Mouse (Mus musculus): ENCODE data around the gene Hnrnpr. TPM values are rescaled to one million over a fixed set of nuclear protein-coding genes. Genes with fewer than 3 reads are reported as not detected.

Gene Hnrnpr
- polyA plus RNA-seq, 1 experiment from 2014 or later, result 195 TPM

- Histone ChIP-seq H3K27ac (ENCODE audit: low read depth, low read length) (peak overlapping the region; percentile 95), H3K27me3 (replicated peaks; ENCODE audit: control insufficient read depth, insufficient read depth, low read length) (no peaks in the 10 kb centered on the region), H3K4me2 (ENCODE audit: low read length) (peak overlapping the region; percentile 12; the same call in 1 of the 2 replicates), H3K9me3 (replicated peaks; ENCODE audit: control insufficient read depth, low read length) (no peaks in the 10 kb centered on the region), H3K9ac (ENCODE audit: low read length) (peak overlapping the region; percentile 38; the same call in 1 of the 2 replicates), H3K4me1 (ENCODE audit: control insufficient read depth, insufficient read depth, low read length) (peaks cover 29% of the 10 kb centered on the region), H3K36me3 (ENCODE audit: control insufficient read depth, insufficient read depth, low read length) (peaks cover 7% of the 10 kb centered on the region), H3K4me3 (ENCODE audit: low read depth, low read length) (no peak overlapping the region)
- DNase-seq (ENCODE audit: low spot score) (peak; percentile 60), ATAC-seq (no peak)
- 6% methylated on average over 10 of the region's 10 CpGs for WGBS
Observed at GRCm38 (mm10) chr4:136282621-136283480, 27.9 kb upstream of the Hnrnpr start.

GRCm38 (mm10) chr4:136283783-136284182 is 27.0 kb upstream of the Hnrnpr start:
- ATAC-seq (no peak), DNase-seq (ENCODE audit: low spot score) (peak; percentile 78)
- Histone ChIP-seq H3K4me1 (ENCODE audit: control insufficient read depth, insufficient read depth, low read length) (peaks cover 29% of the 10 kb centered on the region), H3K4me3 (ENCODE audit: low read depth, low read length) (no peak overlapping the region), H3K27ac (ENCODE audit: low read depth, low read length) (peak overlapping the region; percentile 95), H3K36me3 (ENCODE audit: control insufficient read depth, insufficient read depth, low read length) (peaks cover 16% of the 10 kb centered on the region), H3K27me3 (replicated peaks; ENCODE audit: control insufficient read depth, insufficient read depth, low read length) (peaks cover 5% of the 10 kb centered on the region; the same call in 1 of the 2 replicates), H3K9ac (ENCODE audit: low read length) (peak overlapping the region; percentile 84; the same call in 1 of the 2 replicates), H3K4me2 (ENCODE audit: low read length) (peak overlapping the region; percentile 91), H3K9me3 (replicated peaks; ENCODE audit: control insufficient read depth, low read length) (0 out of 2 replicates have a peak, but pooled peaks cover 3% of the 10 kb centered on the region)
- WGBS, result 2% methylated on average over 2 of the region's 2 CpGs

- H3K9me3 ChIP-seq (replicated peaks; ENCODE audit: control insufficient read depth, low read length), result 0 out of 2 replicates have a peak, but pooled peaks cover 3% of the 10 kb centered on the region
- peak within 1 kb of the TSS; percentile 95 for H3K27ac ChIP-seq (ENCODE audit: low read depth, low read length)
- peak; percentile 11 for ATAC-seq
- peaks cover 29% of the 10 kb centered on the region for H3K4me1 ChIP-seq (ENCODE audit: control insufficient read depth, insufficient read depth, low read length)
- peak within 1 kb of the TSS; percentile 91 for H3K4me2 ChIP-seq (ENCODE audit: low read length)
- H3K4me3 ChIP-seq (ENCODE audit: low read depth, low read length), result peak within 1 kb of the TSS; percentile 59
- H3K27me3 ChIP-seq (replicated peaks; ENCODE audit: control insufficient read depth, insufficient read depth, low read length), result peaks cover 12% of the 10 kb centered on the region
- DNase-seq (ENCODE audit: low spot score), result peak; percentile 96
- peak within 1 kb of the TSS; percentile 84 for H3K9ac ChIP-seq (ENCODE audit: low read length)
- 1% methylated on average over 5 of the region's 5 CpGs for whole genome bisulfite sequencing
- H3K36me3 ChIP-seq (ENCODE audit: control insufficient read depth, insufficient read depth, low read length), result peaks cover 22% of the 10 kb centered on the region
Observed at GRCm38 (mm10) chr4:136284455-136284854, 26.3 kb upstream of the Hnrnpr start, which contains the start of gene Zfp46. TSS of gene Zfp46 (plus strand) at chr4:136284683.

- whole genome bisulfite sequencing, result 14% methylated on average over 6 of the region's 6 CpGs
- ATAC-seq (peak; percentile 13; the same call in 1 of the 2 replicates), DNase-seq (ENCODE audit: low spot score) (no peak)
- peaks cover 27% of the 10 kb centered on the region for H3K36me3 ChIP-seq (ENCODE audit: control insufficient read depth, insufficient read depth, low read length)
- H3K27ac ChIP-seq (ENCODE audit: low read depth, low read length), result peak overlapping the region; percentile 95
- peaks cover 16% of the 10 kb centered on the region for H3K27me3 ChIP-seq (replicated peaks; ENCODE audit: control insufficient read depth, insufficient read depth, low read length)
- peak overlapping the region; percentile 84 for H3K9ac ChIP-seq (ENCODE audit: low read length)
- H3K4me3 ChIP-seq (ENCODE audit: low read depth, low read length), result peak overlapping the region; percentile 59
- H3K4me1 ChIP-seq (ENCODE audit: control insufficient read depth, insufficient read depth, low read length), result peaks cover 29% of the 10 kb centered on the region
- 0 out of 2 replicates have a peak, but pooled peaks cover 3% of the 10 kb centered on the region for H3K9me3 ChIP-seq (replicated peaks; ENCODE audit: control insufficient read depth, low read length)
- peak overlapping the region; percentile 91 for H3K4me2 ChIP-seq (ENCODE audit: low read length)
Observed at GRCm38 (mm10) chr4:136284891-136285290, 25.9 kb upstream of the Hnrnpr start.

- peaks cover 32% of the 10 kb centered on the region for H3K4me1 ChIP-seq (ENCODE audit: control insufficient read depth, insufficient read depth, low read length)
- ATAC-seq (peak; percentile 95), DNase-seq (ENCODE audit: low spot score) (peak; percentile 98)
Observed at GRCm38 (mm10) chr4:136285348-136285810, 25.4 kb upstream of the Hnrnpr start.

GRCm38 (mm10) chr4:136285811-136286371 is 24.9 kb upstream of the Hnrnpr start:
- 0 out of 2 replicates have a peak, but pooled peaks cover 3% of the 10 kb centered on the region for H3K9me3 ChIP-seq (replicated peaks; ENCODE audit: control insufficient read depth, low read length)
- DNase-seq (ENCODE audit: low spot score), result peak; percentile 99
- H3K4me3 ChIP-seq (ENCODE audit: low read depth, low read length), result peak overlapping the region; percentile 59
- peaks cover 17% of the 10 kb centered on the region for H3K27me3 ChIP-seq (replicated peaks; ENCODE audit: control insufficient read depth, insufficient read depth, low read length)
- H3K27ac ChIP-seq (ENCODE audit: low read depth, low read length), result peak overlapping the region; percentile 95
- peak overlapping the region; percentile 91 for H3K4me2 ChIP-seq (ENCODE audit: low read length)
- H3K9ac ChIP-seq (ENCODE audit: low read length), result peak overlapping the region; percentile 84
- WGBS, result under 1% methylated on average over 29 of the region's 29 CpGs
- peak; percentile 86 for ATAC-seq
- H3K36me3 ChIP-seq (ENCODE audit: control insufficient read depth, insufficient read depth, low read length), result peaks cover 37% of the 10 kb centered on the region
- H3K4me1 ChIP-seq (ENCODE audit: control insufficient read depth, insufficient read depth, low read length), result peaks cover 35% of the 10 kb centered on the region

More at GRCm38 (mm10) chr4:136285348-136285810, 25.4 kb upstream of the Hnrnpr start:
- H3K9ac ChIP-seq (ENCODE audit: low read length), result peak overlapping the region; percentile 84
- peaks cover 31% of the 10 kb centered on the region for H3K36me3 ChIP-seq (ENCODE audit: control insufficient read depth, insufficient read depth, low read length)
- peak overlapping the region; percentile 59 for H3K4me3 ChIP-seq (ENCODE audit: low read depth, low read length)
- WGBS, result 0% methylated on average over 24 of the region's 25 CpGs
- peak overlapping the region; percentile 95 for H3K27ac ChIP-seq (ENCODE audit: low read depth, low read length)
- H3K4me2 ChIP-seq (ENCODE audit: low read length), result peak overlapping the region; percentile 91
- H3K27me3 ChIP-seq (replicated peaks; ENCODE audit: control insufficient read depth, insufficient read depth, low read length), result peaks cover 17% of the 10 kb centered on the region
- H3K9me3 ChIP-seq (replicated peaks; ENCODE audit: control insufficient read depth, low read length), result 0 out of 2 replicates have a peak, but pooled peaks cover 3% of the 10 kb centered on the region

GRCm38 (mm10) chr4:136289918-136290780 is 20.6 kb upstream of the Hnrnpr start:
- DNase-seq (ENCODE audit: low spot score), result peak; percentile 17
- 33% methylated on average over 66 of the region's 66 CpGs for WGBS
- ATAC-seq, result no peak
- H3K4me3 ChIP-seq (ENCODE audit: low read depth, low read length), result no peak overlapping the region
- no peak overlapping the region for H3K27ac ChIP-seq (ENCODE audit: low read depth, low read length)
- peaks cover 17% of the 10 kb centered on the region for H3K27me3 ChIP-seq (replicated peaks; ENCODE audit: control insufficient read depth, insufficient read depth, low read length)
- peak overlapping the region; percentile 25 for H3K4me2 ChIP-seq (ENCODE audit: low read length)
- peaks cover 16% of the 10 kb centered on the region for H3K4me1 ChIP-seq (ENCODE audit: control insufficient read depth, insufficient read depth, low read length)
- H3K36me3 ChIP-seq (ENCODE audit: control insufficient read depth, insufficient read depth, low read length), result peaks cover 78% of the 10 kb centered on the region
- peak overlapping the region; percentile 40 for H3K9ac ChIP-seq (ENCODE audit: low read length)
- 0 out of 2 replicates have a peak, but pooled peaks cover 3% of the 10 kb centered on the region for H3K9me3 ChIP-seq (replicated peaks; ENCODE audit: control insufficient read depth, low read length)

Measured in forebrain, embryonic 14.5 days (tissue).